Mouse (Mus musculus) right cerebral cortex, adult 18-20 months (tissue): Measurements from ENCODE around the gene Rgl2.
A peak's percentile ranks its signal among the peaks of the same experiment; 100 is the strongest.
"Not testable (repeated sequence)": the region's sequence is repeated elsewhere in the genome, so short reads cannot be mapped to it uniquely, and the experiment has no call there.

ENCODE experiments used
- DNase-seq: peaks from one replicate; pipeline ENCODE4 v3.0.0; 2022; ENCODE audit warnings: mixed read lengths

Gene Rgl2

GRCm38 (mm10) chr17:33977861-33978557 is 48.7 kb downstream of the Rgl2 start:
- no peak for DNase-seq

- no peak for DNase-seq
These were observed 49.3 kb downstream of the Rgl2 start for GRCm38 (mm10) chr17:33978631-33979031.

GRCm38 (mm10) chr17:33979512-33980050 is 50.2 kb downstream of the Rgl2 start:
- no peak for DNase-seq

- DNase-seq = no peak
These were observed 51.1 kb downstream of the Rgl2 start for GRCm38 (mm10) chr17:33980181-33981035.

GRCm38 (mm10) chr17:33981192-33981909 is 52.0 kb downstream of the Rgl2 start:
- peak; percentile 91 for DNase-seq

- not testable (repeated sequence) for DNase-seq
These were observed 52.8 kb downstream of the Rgl2 start for GRCm38 (mm10) chr17:33982136-33982535.
